ENCODE assay signal across 21 mouse cellular contexts in the genomic region with DNA sequence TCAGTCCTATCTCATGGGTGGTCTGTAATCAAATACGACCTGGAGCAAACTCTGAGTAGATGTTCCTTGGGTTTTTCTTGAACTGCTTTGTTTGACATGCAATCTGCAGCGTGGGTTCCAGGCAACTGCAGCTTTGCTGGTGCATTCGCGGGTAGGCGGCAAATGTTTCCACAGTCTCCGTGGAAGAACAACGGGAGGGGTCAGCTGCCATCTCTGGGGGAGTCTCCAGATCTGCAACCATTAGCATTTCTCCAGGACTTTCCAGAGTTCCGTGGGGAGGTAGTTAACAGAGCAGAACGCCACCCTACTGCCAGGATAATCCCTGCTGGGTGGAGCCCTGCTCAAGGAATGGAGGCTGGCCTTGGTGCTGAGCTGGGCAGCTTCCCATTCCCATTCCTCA. TPM values are rescaled to one million over a fixed set of nuclear protein-coding genes. Genes with fewer than 3 reads are reported as not detected.
A peak's percentile ranks its signal among the peaks of the same experiment; 100 is the strongest.
DNase-seq lines count a peak whose midpoint lies in the region; ATAC-seq and TF ChIP-seq lines count a peak whose summit lies in the region.
"Had no signal": no experiment of that assay in that cellular context is flagged by ENCODE, and none has a peak within 500 bp of the region (broad histone marks: within the 10 kb centered on the region; RNA-seq: fewer than 3 reads in every experiment).

No protein-coding gene starts in this region.

- peak; percentile 12 for DNase-seq in gastrocnemius, adult 2 months
- no peak for DNase-seq in gastrocnemius, postnatal 36 days
- peak; percentile 22 for DNase-seq in kidney, adult 2 months
- no peak for DNase-seq in kidney, postnatal 10 days
- peak; percentile 57 for DNase-seq in right cerebral cortex, adult 18-20 months
- DNase-seq in right cerebral cortex, postnatal 4 days = no peak
- no peak for DNase-seq in stomach, postnatal 0 days (ENCODE audit: low spot score)

- H3K4me3 ChIP-seq in gastrocnemius, adult 2 months = no peak overlapping the region
- no peak overlapping the region for H3K4me3 ChIP-seq in kidney, adult 2 months (ENCODE audit: insufficient read depth, low read depth, low read length)
- no peak overlapping the region for H3K4me3 ChIP-seq in stomach, postnatal 0 days (ENCODE audit: low read depth, low read length)
- H3K4me3 ChIP-seq in heart, embryonic 11.5 days (ENCODE audit: low read depth, low read length) = no peak overlapping the region
- H3K4me3 ChIP-seq: embryonic facial prominence, embryonic 10.5 days; embryonic facial prominence, embryonic 13.5 days; erythroblast, embryonic 14.5 days; forebrain, embryonic 12.5 days; forebrain, embryonic 15.5 days; heart, embryonic 13.5 days; hindbrain, embryonic 13.5 days had no signal

- no peaks in the 10 kb centered on the region for H3K4me1 ChIP-seq in kidney, adult 2 months (ENCODE audit: control insufficient read depth, insufficient read depth, low read length)
- H3K4me1 ChIP-seq in stomach, postnatal 0 days (replicated peaks; ENCODE audit: control insufficient read depth, insufficient read depth) = no peaks in the 10 kb centered on the region
- H3K4me1 ChIP-seq in heart, embryonic 11.5 days (ENCODE audit: control insufficient read depth, insufficient read depth, low read length) = no peaks in the 10 kb centered on the region

- intact Hi-C loops in gastrocnemius, adult 2 months (cut with DNase I) = no loop called here
- intact Hi-C loops in gastrocnemius, postnatal 36 days (cut with DNase I) = no loop called here

- H3K9me3 ChIP-seq in stomach, postnatal 0 days (ENCODE audit: control insufficient read depth, low read length) = no peaks in the 10 kb centered on the region
- no peaks in the 10 kb centered on the region for H3K9me3 ChIP-seq in heart, embryonic 11.5 days (replicated peaks; ENCODE audit: control insufficient read depth, low read length)
- H3K9me3 ChIP-seq: embryonic facial prominence, embryonic 10.5 days; embryonic facial prominence, embryonic 13.5 days; forebrain, embryonic 12.5 days; forebrain, embryonic 15.5 days; heart, embryonic 13.5 days; hindbrain, embryonic 13.5 days had no signal

- 0 out of 2 replicates have a peak, but pooled peaks have one; percentile 11 for ATAC-seq in stomach, postnatal 0 days (ENCODE audit: low FRiP score, low TSS enrichment)
- ATAC-seq in heart, embryonic 11.5 days (replicated peaks; ENCODE audit: insufficient number of reproducible peaks, low FRiP score, low TSS enrichment) = no peak
- ATAC-seq: hindbrain, embryonic 16.5 days; inflammation-experienced regulatory T-cells, adult 6 months; intestine, embryonic 16.5 days had no signal

- no peak overlapping the region for H3K9ac ChIP-seq in stomach, postnatal 0 days (ENCODE audit: low read length)
- no peak overlapping the region for H3K9ac ChIP-seq in heart, embryonic 11.5 days (ENCODE audit: low read depth, low read length)
- H3K9ac ChIP-seq: embryonic facial prominence, embryonic 13.5 days; forebrain, embryonic 12.5 days; forebrain, embryonic 15.5 days; heart, embryonic 13.5 days; hindbrain, embryonic 13.5 days had no signal

- no peak for TF ChIP-seq CTCF in gastrocnemius, adult 2 months (IDR thresholded peaks at IDR 0.05)
- TF ChIP-seq CTCF in kidney, adult 2 months (conservative IDR thresholded peaks at IDR 0.05; ENCODE audit: insufficient read depth, insufficient read length, low read depth, low read length) = no peak
- TF ChIP-seq CTCF in stomach, postnatal 0 days (IDR thresholded peaks at IDR 0.05; ENCODE audit: low read depth) = no peak

- no peaks in the 10 kb centered on the region for H3K36me3 ChIP-seq in kidney, adult 2 months (ENCODE audit: control insufficient read depth, insufficient read depth, low read length)
- H3K36me3 ChIP-seq in stomach, postnatal 0 days (ENCODE audit: control insufficient read depth, insufficient read depth, low read length) = no peaks in the 10 kb centered on the region
- no peaks in the 10 kb centered on the region for H3K36me3 ChIP-seq in heart, embryonic 11.5 days (ENCODE audit: control insufficient read depth, insufficient read depth, low read length)
- H3K36me3 ChIP-seq: G1E; heart, embryonic 13.5 days had no signal

- TF ChIP-seq EP300 in stomach, postnatal 0 days (optimal IDR thresholded peaks at IDR 0.05) = no peak

- no peak overlapping the region for H3K27ac ChIP-seq in gastrocnemius, adult 2 months
- no peak overlapping the region for H3K27ac ChIP-seq in kidney, adult 2 months (ENCODE audit: insufficient read depth, low read depth, low read length)
- H3K27ac ChIP-seq in stomach, postnatal 0 days (replicated peaks) = no peak overlapping the region
- H3K27ac ChIP-seq in heart, embryonic 11.5 days (ENCODE audit: low read depth, low read length) = no peak overlapping the region
- H3K27ac ChIP-seq: embryonic facial prominence, embryonic 10.5 days; embryonic facial prominence, embryonic 13.5 days; forebrain, embryonic 12.5 days; heart, embryonic 13.5 days had no signal

- H3K4me2 ChIP-seq in stomach, postnatal 0 days (replicated peaks; ENCODE audit: low read depth) = no peak overlapping the region
- no peak overlapping the region for H3K4me2 ChIP-seq in heart, embryonic 11.5 days
- H3K4me2 ChIP-seq: embryonic facial prominence, embryonic 13.5 days; forebrain, embryonic 12.5 days; forebrain, embryonic 15.5 days; heart, embryonic 13.5 days; hindbrain, embryonic 13.5 days had no signal

- H3K27me3 ChIP-seq in kidney, adult 2 months (replicated peaks; ENCODE audit: control insufficient read depth, insufficient read depth, low read length) = no peaks in the 10 kb centered on the region
- no peaks in the 10 kb centered on the region for H3K27me3 ChIP-seq in stomach, postnatal 0 days (ENCODE audit: control insufficient read depth, insufficient read depth, low read length)
- no peaks in the 10 kb centered on the region for H3K27me3 ChIP-seq in heart, embryonic 11.5 days (ENCODE audit: control insufficient read depth, insufficient read depth, low read length)
- H3K27me3 ChIP-seq: CH12.LX; embryonic facial prominence, embryonic 13.5 days; forebrain, embryonic 12.5 days; forebrain, embryonic 15.5 days; heart, embryonic 13.5 days; hindbrain, embryonic 13.5 days had no signal

- WGBS in kidney, adult 2 months = 51% methylated on average over 9 of the region's 9 CpGs
- WGBS in stomach, postnatal 0 days = 61% methylated on average over 9 of the region's 9 CpGs
- WGBS in heart, embryonic 11.5 days (ENCODE audit: insufficient replicate concordance) = 52% methylated on average over 9 of the region's 9 CpGs

- no peak for TF ChIP-seq POLR2A in kidney, adult 2 months (IDR thresholded peaks at IDR 0.05; ENCODE audit: low read depth, low read length)

RNA-seq across cellular contexts. Expression of a gene that starts 23.3 kb away (rescaled TPM):
- under 1 TPM; 0.22 to 0.26 TPM for total RNA-seq in gastrocnemius, adult 2 months (2021)
- total RNA-seq in gastrocnemius, postnatal 36 days (2021) = under 1 TPM; 0.23 to 0.42 TPM
- 3.5 and 3.7 TPM in 2 replicates for polyA plus RNA-seq in kidney, adult 2 months (2012; rRNA removed)
- 0.50 and 0.55 TPM in 2 replicates for polyA plus RNA-seq in stomach, postnatal 0 days (2015; fragmentation: Nextera tagmentation; extraction: Ambion mirVana)
- polyA plus RNA-seq in heart, embryonic 11.5 days (2014; fragmentation: Nextera tagmentation; extraction: Ambion mirVana) = 0.86 and 1.4 TPM in 2 replicates
- total RNA-seq: hematopoietic stem cell, adult 5-6 weeks had no signal
- polyA plus RNA-seq: erythroblast, embryonic 14.5 days; G1E had no signal

Comparison
In these comparisons a context has a peak if more than half of its experiments do, and no peak if none do; other contexts are left out.
1. DNase-seq: peak in gastrocnemius, adult 2 months (single experiment), kidney, adult 2 months (single experiment) and right cerebral cortex, adult 18-20 months (single experiment); none in gastrocnemius, postnatal 36 days (0 of 2), kidney, postnatal 10 days (single experiment), right cerebral cortex, postnatal 4 days (single experiment) and stomach, postnatal 0 days (single experiment).